Mouse (Mus musculus): ENCODE results near the gene Pts. TPM values are rescaled to one million over a fixed set of nuclear protein-coding genes. Genes with fewer than 3 reads are reported as not detected.

Pts gene
- polyA plus RNA-seq (2015; fragmentation: Illumina TruSeq; extraction: RNeasy Lipid Tissue Mini Kit (QIAGEN cat#74804); ENCODE audit: insufficient read depth, low replicate concordance), result 162 TPM

DNA sequence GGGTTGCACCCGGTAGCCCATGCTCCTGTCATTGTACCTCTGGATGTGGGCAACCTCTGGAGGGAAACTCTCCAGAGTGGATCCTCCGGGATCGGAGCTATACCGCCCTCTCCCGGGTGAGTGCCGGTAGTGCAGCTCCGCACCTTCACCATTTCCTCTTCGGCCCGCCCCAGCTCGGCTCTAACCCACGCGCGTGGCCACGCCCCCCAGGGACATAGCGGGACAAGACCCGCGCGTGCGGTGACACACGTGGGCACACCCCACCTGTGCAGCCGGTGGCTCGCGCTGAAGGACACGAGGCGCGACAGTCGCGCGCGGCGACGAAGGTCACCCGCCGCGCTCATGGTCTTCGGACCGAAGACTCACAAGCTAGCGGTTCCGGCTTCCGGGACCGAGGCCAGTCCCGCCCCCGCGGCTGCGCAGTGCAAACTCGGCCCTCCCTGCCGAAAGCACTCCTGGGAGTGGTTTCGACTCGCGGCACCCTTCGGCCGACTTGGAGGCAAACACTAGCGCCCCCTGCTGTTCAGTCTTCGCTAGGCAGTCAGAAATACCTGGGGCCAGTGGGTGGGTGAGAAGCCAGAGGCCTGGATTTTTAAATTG lies at the start of gene Pts:
Pts (minus strand) TSS at position 432 of the 600 bp plus-strand sequence.

DNA sequence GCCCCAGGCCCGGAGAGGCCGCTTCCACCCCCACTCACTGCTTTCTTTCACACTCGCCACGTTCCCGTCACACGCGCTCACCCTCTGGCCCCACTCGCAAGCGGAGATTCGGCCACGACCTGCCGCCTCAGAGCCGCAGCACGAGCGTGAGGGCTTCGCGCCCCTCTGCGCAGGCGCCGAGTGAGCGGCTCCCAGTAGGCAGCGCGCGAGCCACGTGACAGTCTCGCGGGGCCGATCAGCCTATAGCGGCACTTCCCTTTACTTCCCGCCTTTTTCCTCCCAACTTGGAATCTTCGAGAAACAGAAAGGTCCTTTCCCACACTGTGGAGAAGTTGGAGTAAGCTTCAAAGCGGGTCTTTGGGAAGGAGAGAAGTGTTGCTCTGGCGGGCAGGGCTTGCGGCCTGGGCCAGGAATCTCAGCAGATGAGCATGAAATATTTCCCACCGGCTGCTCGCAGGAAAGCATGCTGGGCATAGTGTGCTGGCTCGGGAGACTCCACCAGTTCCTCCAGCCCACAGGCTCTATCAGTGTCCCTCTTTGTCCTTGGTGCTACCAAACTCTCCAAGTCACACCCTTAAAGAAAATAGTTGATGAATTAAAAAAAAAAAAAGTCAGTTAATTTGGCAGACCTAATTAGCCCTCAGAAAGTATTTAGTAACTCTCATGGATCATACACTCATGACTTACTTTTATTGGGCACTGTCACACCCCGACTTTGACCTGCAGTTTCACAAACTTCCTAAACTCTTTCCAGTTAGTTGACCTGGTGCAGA lies 32.8 kb upstream of the Pts start, which contains the start of gene Tex12:
Tex12 (minus strand) TSS at position 181 of the 773 bp plus-strand sequence.

GRCm38 (mm10) chr9:50555094-50555446 lies 26.5 kb upstream of the Pts start, which contains the start of gene Bco2:
Bco2 (minus strand) TSS chr9:50555181.

GRCm38 (mm10) chr9:50554241-50555093 lies 25.9 kb upstream of the Pts start, which contains the start of gene Il18:
Il18 (plus strand) TSS chr9:50554827.

DNA sequence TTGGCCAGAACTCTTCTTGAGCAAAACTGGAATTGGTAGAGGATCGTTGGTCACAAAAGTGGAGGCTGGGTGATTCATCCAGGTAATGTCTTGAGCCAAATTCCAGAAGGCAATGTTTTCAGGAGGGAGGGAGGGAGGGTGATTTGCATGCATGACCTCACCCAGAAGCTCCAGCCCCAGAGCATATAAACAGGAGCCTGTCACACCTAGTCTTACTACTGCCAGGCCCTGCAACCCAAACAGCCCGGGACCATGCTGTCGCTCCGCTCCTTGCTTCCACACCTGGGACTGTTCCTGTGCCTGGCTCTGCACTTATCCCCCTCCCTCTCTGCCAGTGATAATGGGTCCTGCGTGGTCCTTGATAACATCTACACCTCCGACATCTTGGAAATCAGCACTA lies 34.2 kb downstream of the Pts start, which contains the start of gene Plet1:
Plet1 (plus strand) TSS at position 215 of the 400 bp plus-strand sequence.

Other genes starting within 250 kb of the Pts start
- 107 TPM for gene Rpl10-ps3, start 183.8 kb downstream of the Pts start, polyA plus RNA-seq (2015; fragmentation: Illumina TruSeq; extraction: RNeasy Lipid Tissue Mini Kit (QIAGEN cat#74804); ENCODE audit: insufficient read depth, low replicate concordance)
- not detected for gene Plet1, start 34.2 kb downstream of the Pts start, polyA plus RNA-seq (2015; fragmentation: Illumina TruSeq; extraction: RNeasy Lipid Tissue Mini Kit (QIAGEN cat#74804); ENCODE audit: insufficient read depth, low replicate concordance)
- 108 TPM for gene Il18, start 26.1 kb upstream of the Pts start, polyA plus RNA-seq (2015; fragmentation: Illumina TruSeq; extraction: RNeasy Lipid Tissue Mini Kit (QIAGEN cat#74804); ENCODE audit: insufficient read depth, low replicate concordance)
- gene Bco2, start 26.5 kb upstream of the Pts start, polyA plus RNA-seq (2015; fragmentation: Illumina TruSeq; extraction: RNeasy Lipid Tissue Mini Kit (QIAGEN cat#74804); ENCODE audit: insufficient read depth, low replicate concordance), result 6.1 TPM
- gene Tex12, start 32.6 kb upstream of the Pts start, polyA plus RNA-seq (2015; fragmentation: Illumina TruSeq; extraction: RNeasy Lipid Tissue Mini Kit (QIAGEN cat#74804); ENCODE audit: insufficient read depth, low replicate concordance), result not detected
- gene Sdhd, start 75.1 kb upstream of the Pts start, polyA plus RNA-seq (2015; fragmentation: Illumina TruSeq; extraction: RNeasy Lipid Tissue Mini Kit (QIAGEN cat#74804); ENCODE audit: insufficient read depth, low replicate concordance), result 117 TPM
- gene Timm8b, start 75.2 kb upstream of the Pts start, polyA plus RNA-seq (2015; fragmentation: Illumina TruSeq; extraction: RNeasy Lipid Tissue Mini Kit (QIAGEN cat#74804); ENCODE audit: insufficient read depth, low replicate concordance), result 80.7 TPM
- 2.5 TPM for gene Pih1d2, start 88.6 kb upstream of the Pts start, polyA plus RNA-seq (2015; fragmentation: Illumina TruSeq; extraction: RNeasy Lipid Tissue Mini Kit (QIAGEN cat#74804); ENCODE audit: insufficient read depth, low replicate concordance)
- 49.6 TPM for gene Nkapd1, start 88.7 kb upstream of the Pts start, polyA plus RNA-seq (2015; fragmentation: Illumina TruSeq; extraction: RNeasy Lipid Tissue Mini Kit (QIAGEN cat#74804); ENCODE audit: insufficient read depth, low replicate concordance)
- gene Dlat, start 131.1 kb upstream of the Pts start, polyA plus RNA-seq (2015; fragmentation: Illumina TruSeq; extraction: RNeasy Lipid Tissue Mini Kit (QIAGEN cat#74804); ENCODE audit: insufficient read depth, low replicate concordance), result 47.7 TPM
- 0.40 TPM for gene Dixdc1, start 210.8 kb upstream of the Pts start, polyA plus RNA-seq (2015; fragmentation: Illumina TruSeq; extraction: RNeasy Lipid Tissue Mini Kit (QIAGEN cat#74804); ENCODE audit: insufficient read depth, low replicate concordance)
- 1.6 TPM for gene 2310030G06Rik, start 217.8 kb upstream of the Pts start, polyA plus RNA-seq (2015; fragmentation: Illumina TruSeq; extraction: RNeasy Lipid Tissue Mini Kit (QIAGEN cat#74804); ENCODE audit: insufficient read depth, low replicate concordance)
- 14.9 TPM for gene Cryab, start 222.6 kb upstream of the Pts start, polyA plus RNA-seq (2015; fragmentation: Illumina TruSeq; extraction: RNeasy Lipid Tissue Mini Kit (QIAGEN cat#74804); ENCODE audit: insufficient read depth, low replicate concordance)
- 2.4 TPM for gene Hspb2, start 223.6 kb upstream of the Pts start, polyA plus RNA-seq (2015; fragmentation: Illumina TruSeq; extraction: RNeasy Lipid Tissue Mini Kit (QIAGEN cat#74804); ENCODE audit: insufficient read depth, low replicate concordance)
- 10.9 TPM for gene Fdxacb1, start 239.5 kb upstream of the Pts start, polyA plus RNA-seq (2015; fragmentation: Illumina TruSeq; extraction: RNeasy Lipid Tissue Mini Kit (QIAGEN cat#74804); ENCODE audit: insufficient read depth, low replicate concordance)
- gene Alg9, start 246.3 kb upstream of the Pts start, polyA plus RNA-seq (2015; fragmentation: Illumina TruSeq; extraction: RNeasy Lipid Tissue Mini Kit (QIAGEN cat#74804); ENCODE audit: insufficient read depth, low replicate concordance), result 12.7 TPM
- 30.0 TPM for gene 1110032A03Rik, start 246.8 kb upstream of the Pts start, polyA plus RNA-seq (2015; fragmentation: Illumina TruSeq; extraction: RNeasy Lipid Tissue Mini Kit (QIAGEN cat#74804); ENCODE audit: insufficient read depth, low replicate concordance)

Data from spleen, adult 10 weeks (tissue).